Mouse (Mus musculus) heart, adult 2 months (tissue): Measurements from ENCODE around the gene Rpl9-ps6.
"Not testable (repeated sequence)": the region's sequence is repeated elsewhere in the genome, so short reads cannot be mapped to it uniquely, and the experiment has no call there.

ENCODE experiments used
- CTCF ChIP-seq: fragments of 200-600 bp; IDR thresholded peaks from 2 replicates; pipeline ENCODE4 v1.8.1; 2022; ENCODE audit warnings: antibody characterized with exemption, mild to moderate bottlenecking, moderate library complexity
- EP300 ChIP-seq: fragments of 200-500 bp; IDR thresholded peaks from 2 replicates; pipeline ENCODE4 v1.6.1; 2011; ENCODE audit warnings: low read depth, low read length, control low read depth; ENCODE audit not compliant: insufficient read depth
- POLR2A ChIP-seq: fragments of 200-500 bp; IDR thresholded peaks from 2 replicates; pipeline ENCODE4 v1.6.1; 2011; ENCODE audit warnings: mild to moderate bottlenecking, low read depth, low read length, control low read depth; ENCODE audit not compliant: insufficient read depth

DNA sequence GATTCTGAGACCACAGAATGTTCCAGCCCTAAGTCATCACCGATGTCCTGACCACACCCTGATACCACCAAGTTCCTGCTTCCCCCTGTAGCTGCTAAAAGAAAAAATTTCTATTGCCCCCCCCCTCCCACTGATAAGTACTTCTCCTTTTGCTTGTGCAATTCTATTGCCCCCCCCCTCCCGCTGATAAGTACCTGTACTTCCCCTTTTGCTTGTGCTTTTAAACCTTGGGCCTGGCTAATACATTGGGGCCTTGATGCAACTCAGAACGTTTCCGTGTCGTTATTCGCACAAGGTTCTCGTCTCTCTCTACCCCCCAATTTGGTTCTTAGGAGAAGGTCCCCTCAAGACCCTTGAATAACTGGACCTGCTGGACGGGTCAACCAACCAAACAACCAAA lies 8.7 kb downstream of the Rpl9-ps6 start:
- not testable (repeated sequence) for TF ChIP-seq CTCF, EP300, POLR2A
